Mouse (Mus musculus) intestine, embryonic 14.5 days (tissue): ENCODE data around the gene Hipk2. TPM values are rescaled to one million over a fixed set of nuclear protein-coding genes. Genes with fewer than 3 reads are reported as not detected.

Experiments used
- ATAC-seq: fragments of 200-750 bp; cut with Nextera tagmentation; replicated peaks from 2 replicates; pipeline ENCODE4 v1.8.0; 2017; ENCODE audit warnings: low read depth, moderate number of reproducible peaks, moderate TSS enrichment, moderate library complexity; ENCODE audit not compliant: low FRiP score, low TSS enrichment
- DNase-seq: peaks from one replicate; pipeline ENCODE4 v3.0.0-alpha.2; 2018; ENCODE audit warnings: low spot score
- H3K27ac ChIP-seq: fragments of 300-500 bp; sonication (generic); 2 replicates; pipeline ENCODE4 v1.5.1; 2014; ENCODE audit warnings: low read depth, mild to moderate bottlenecking, control low read depth
- H3K27me3 ChIP-seq: fragments of 300-500 bp; sonication (generic); replicated peaks from 2 replicates; pipeline ENCODE4 v1.6.1; 2014; ENCODE audit warnings: low read length, control low read depth; ENCODE audit not compliant: control insufficient read depth, insufficient read depth
- H3K36me3 ChIP-seq: fragments of 300-500 bp; sonication (generic); 2 replicates; pipeline ENCODE4 v1.6.1; 2014; ENCODE audit warnings: low read length, control low read depth; ENCODE audit not compliant: control insufficient read depth, insufficient read depth
- H3K4me1 ChIP-seq: fragments of 300-500 bp; sonication (generic); replicated peaks from 2 replicates; pipeline ENCODE4 v1.6.1; 2014; ENCODE audit warnings: low read length, control low read depth, mixed read lengths; ENCODE audit not compliant: control insufficient read depth, insufficient read depth
- H3K4me2 ChIP-seq: fragments of 300-500 bp; sonication (generic); 2 replicates; pipeline ENCODE4 v1.6.1; 2014; ENCODE audit warnings: low read length
- H3K4me3 ChIP-seq: fragments of 300-500 bp; sonication (generic); 2 replicates; pipeline ENCODE4 v1.5.1; 2014; ENCODE audit warnings: low read depth, low read length, control low read depth, mixed read lengths
- H3K9ac ChIP-seq: fragments of 300-500 bp; sonication (generic); 2 replicates; pipeline ENCODE4 v1.6.1; 2014; ENCODE audit warnings: mild to moderate bottlenecking, low read length
- H3K9me3 ChIP-seq: fragments of 300-500 bp; sonication (generic); 2 replicates; pipeline ENCODE4 v1.6.1; 2016; ENCODE audit warnings: low read length, control low read depth; ENCODE audit not compliant: control insufficient read depth
- WGBS: fragments of 180-500 bp; shearing (Covaris S2); extraction: QIAGEN DNeasy Blood & Tissue Kit; methylation state at CpG from one replicate; pipeline ENCODE4 v1.1.7; 2014; 5-methylcytosine and 5-hydroxymethylcytosine counted together
- polyA plus RNA-seq: library from polyadenylated mRNA; unstranded; fragments of >200 nt; fragmentation: Nextera tagmentation; extraction: Ambion mirVana; gene quantifications from 2 replicates; pipeline ENCODE4 v1.2.1, GENCODE M21; 2014

Hipk2 gene
- polyA plus RNA-seq, 1 experiment from 2014 or later = 27.9 TPM

GRCm38 (mm10) chr6:38827435-38827834 lies 48.5 kb downstream of the Hipk2 start:
- Histone ChIP-seq H3K27ac (no peak overlapping the region), H3K4me3 (no peak overlapping the region), H3K4me1 (peaks cover 12% of the 10 kb centered on the region; the same call in 1 of the 2 replicates), H3K9ac (no peak overlapping the region), H3K36me3 (no peaks in the 10 kb centered on the region), H3K9me3 (no peaks in the 10 kb centered on the region), H3K4me2 (no peak overlapping the region), H3K27me3 (no peaks in the 10 kb centered on the region)
- DNase-seq (no peak), ATAC-seq (no peak)
- 66% methylated on average over 5 of the region's 5 CpGs for WGBS

GRCm38 (mm10) chr6:38826857-38827256 lies 49.1 kb downstream of the Hipk2 start:
- no peaks in the 10 kb centered on the region for H3K36me3 ChIP-seq
- DNase-seq (no peak), ATAC-seq (no peak)
- 76% methylated on average over 3 of the region's 3 CpGs for WGBS
- no peaks in the 10 kb centered on the region for H3K27me3 ChIP-seq
- no peak overlapping the region for H3K4me3 ChIP-seq
- peaks cover 14% of the 10 kb centered on the region; the same call in 1 of the 2 replicates for H3K4me1 ChIP-seq
- H3K4me2 ChIP-seq = no peak overlapping the region
- no peak overlapping the region for H3K9ac ChIP-seq
- no peaks in the 10 kb centered on the region for H3K9me3 ChIP-seq
- no peak overlapping the region for H3K27ac ChIP-seq

- ATAC-seq (no peak), DNase-seq (no peak)
- H3K4me3 ChIP-seq = no peak overlapping the region
- H3K36me3 ChIP-seq = no peaks in the 10 kb centered on the region
- H3K9ac ChIP-seq = no peak overlapping the region
- H3K4me1 ChIP-seq = peaks cover 12% of the 10 kb centered on the region; the same call in 1 of the 2 replicates
- H3K4me2 ChIP-seq = no peak overlapping the region
- H3K9me3 ChIP-seq = no peaks in the 10 kb centered on the region
- H3K27ac ChIP-seq = no peak overlapping the region
- no peaks in the 10 kb centered on the region for H3K27me3 ChIP-seq
Measured at GRCm38 (mm10) chr6:38825886-38826285, 50.1 kb downstream of the Hipk2 start.

- Histone ChIP-seq H3K9me3 (no peaks in the 10 kb centered on the region), H3K36me3 (peaks cover 4% of the 10 kb centered on the region), H3K27me3 (no peaks in the 10 kb centered on the region), H3K4me3 (no peak overlapping the region), H3K9ac (no peak overlapping the region), H3K4me2 (no peak overlapping the region), H3K27ac (no peak overlapping the region), H3K4me1 (peaks cover 12% of the 10 kb centered on the region; the same call in 1 of the 2 replicates)
- no peak for DNase-seq
- no peak for ATAC-seq
Measured at GRCm38 (mm10) chr6:38823827-38824226, 52.1 kb downstream of the Hipk2 start.

GRCm38 (mm10) chr6:38823164-38823563 lies 52.8 kb downstream of the Hipk2 start:
- ATAC-seq (no peak), DNase-seq (no peak)
- Histone ChIP-seq H3K9me3 (no peaks in the 10 kb centered on the region), H3K36me3 (peaks cover 11% of the 10 kb centered on the region), H3K27me3 (no peaks in the 10 kb centered on the region), H3K27ac (no peak overlapping the region), H3K4me2 (no peak overlapping the region), H3K9ac (no peak overlapping the region), H3K4me1 (peaks cover 8% of the 10 kb centered on the region; the same call in 1 of the 2 replicates), H3K4me3 (no peak overlapping the region)
- WGBS = 90% methylated on average over 4 of the region's 4 CpGs

- no peak overlapping the region for H3K27ac ChIP-seq
- no peak for ATAC-seq
- no peak overlapping the region for H3K4me2 ChIP-seq
- H3K9ac ChIP-seq = no peak overlapping the region
- H3K4me1 ChIP-seq = peaks cover 7% of the 10 kb centered on the region; the same call in 1 of the 2 replicates
- no peak overlapping the region for H3K4me3 ChIP-seq
- H3K9me3 ChIP-seq = no peaks in the 10 kb centered on the region
- H3K27me3 ChIP-seq = no peaks in the 10 kb centered on the region
- peaks cover 24% of the 10 kb centered on the region for H3K36me3 ChIP-seq
- WGBS = 58% methylated on average over 2 of the region's 2 CpGs
- DNase-seq = no peak
Measured at GRCm38 (mm10) chr6:38821686-38822085, 54.3 kb downstream of the Hipk2 start.

- ATAC-seq (no peak), DNase-seq (no peak)
- Histone ChIP-seq H3K27ac (no peak overlapping the region), H3K27me3 (no peaks in the 10 kb centered on the region), H3K4me2 (no peak overlapping the region), H3K36me3 (peaks cover 32% of the 10 kb centered on the region), H3K9me3 (no peaks in the 10 kb centered on the region), H3K4me3 (no peak overlapping the region), H3K4me1 (peaks cover 7% of the 10 kb centered on the region; the same call in 1 of the 2 replicates), H3K9ac (no peak overlapping the region)
- WGBS = 96% methylated on average over 1 of the region's 1 CpGs
Measured at GRCm38 (mm10) chr6:38820862-38821261, 55.1 kb downstream of the Hipk2 start.

- H3K9me3 ChIP-seq = no peaks in the 10 kb centered on the region
- H3K36me3 ChIP-seq = peaks cover 43% of the 10 kb centered on the region
- WGBS = 94% methylated on average over 1 of the region's 1 CpGs
- no peak overlapping the region for H3K27ac ChIP-seq
- no peaks in the 10 kb centered on the region for H3K27me3 ChIP-seq
- H3K4me3 ChIP-seq = no peak overlapping the region
- DNase-seq (no peak), ATAC-seq (no peak)
- H3K9ac ChIP-seq = no peak overlapping the region
- no peak overlapping the region for H3K4me2 ChIP-seq
- no peaks in the 10 kb centered on the region for H3K4me1 ChIP-seq
Measured at GRCm38 (mm10) chr6:38816216-38816615, 59.7 kb downstream of the Hipk2 start.

GRCm38 (mm10) chr6:38815582-38815981 lies 60.4 kb downstream of the Hipk2 start:
- Histone ChIP-seq H3K27me3 (no peaks in the 10 kb centered on the region), H3K9me3 (no peaks in the 10 kb centered on the region), H3K4me1 (no peaks in the 10 kb centered on the region), H3K4me2 (no peak overlapping the region), H3K4me3 (no peak overlapping the region), H3K36me3 (peaks cover 43% of the 10 kb centered on the region), H3K27ac (no peak overlapping the region), H3K9ac (no peak overlapping the region)
- 64% methylated on average over 2 of the region's 2 CpGs for WGBS
- DNase-seq (no peak), ATAC-seq (no peak)
